Mouse (Mus musculus) brown adipose tissue, adult 24 weeks (tissue): ENCODE measurements around the gene Cib4. TPM values are rescaled to one million over a fixed set of nuclear protein-coding genes. Genes with fewer than 3 reads are reported as not detected.

Experiments used
- H3K27ac ChIP-seq: fragments of 200-500 bp; replicated peaks from 2 replicates; pipeline ENCODE4 v1.5.1; 2012; ENCODE audit warnings: low read depth, mild to moderate bottlenecking, low read length
- H3K4me1 ChIP-seq: fragments of 200-500 bp; 2 replicates; pipeline ENCODE4 v1.6.1; 2012; ENCODE audit warnings: low read length, mixed read lengths; ENCODE audit not compliant: control insufficient read depth, insufficient read depth, insufficient read length
- H3K4me3 ChIP-seq: fragments of 200-500 bp; 2 replicates; pipeline ENCODE4 v1.5.1; 2012; ENCODE audit warnings: low read depth, mild to moderate bottlenecking, low read length, moderate library complexity; ENCODE audit not compliant: insufficient read depth
- polyA plus RNA-seq: library from polyadenylated mRNA; stranded (reverse); fragments of >200 nt; gene quantifications from 2 replicates; pipeline ENCODE4 v1.2.4, GENCODE M21; 2012; ENCODE audit not compliant: missing spikeins, insufficient read depth, insufficient read length

Cib4 gene
- polyA plus RNA-seq, 1 experiment, result not detected

- Histone ChIP-seq H3K4me3 (no peak overlapping the region), H3K27ac (no peak overlapping the region), H3K4me1 (no peaks in the 10 kb centered on the region)
Observed at GRCm38 (mm10) chr5:30516376-30516775, 29.3 kb downstream of the Cib4 start.

GRCm38 (mm10) chr5:30513111-30513510 is 32.5 kb downstream of the Cib4 start:
- H3K4me1 ChIP-seq, result no peaks in the 10 kb centered on the region
- H3K27ac ChIP-seq, result no peak overlapping the region
- H3K4me3 ChIP-seq, result no peak overlapping the region

GRCm38 (mm10) chr5:30497299-30497698 is 48.3 kb downstream of the Cib4 start:
- no peak overlapping the region for H3K27ac ChIP-seq
- no peak overlapping the region for H3K4me3 ChIP-seq
- no peaks in the 10 kb centered on the region for H3K4me1 ChIP-seq

GRCm38 (mm10) chr5:30496821-30497220 is 48.8 kb downstream of the Cib4 start:
- Histone ChIP-seq H3K4me1 (no peaks in the 10 kb centered on the region), H3K27ac (no peak overlapping the region)

GRCm38 (mm10) chr5:30495288-30495687 is 50.3 kb downstream of the Cib4 start:
- H3K4me3 ChIP-seq, result no peak overlapping the region
- H3K4me1 ChIP-seq, result no peaks in the 10 kb centered on the region
- H3K27ac ChIP-seq, result no peak overlapping the region

More at GRCm38 (mm10) chr5:30496821-30497220, 48.8 kb downstream of the Cib4 start:
- no peak overlapping the region for H3K4me3 ChIP-seq

GRCm38 (mm10) chr5:30494606-30495005 is 51.0 kb downstream of the Cib4 start:
- Histone ChIP-seq H3K4me3 (no peak overlapping the region), H3K27ac (no peak overlapping the region), H3K4me1 (no peaks in the 10 kb centered on the region)

GRCm38 (mm10) chr5:30493723-30494122 is 51.9 kb downstream of the Cib4 start:
- H3K27ac ChIP-seq, result no peak overlapping the region
- no peak overlapping the region for H3K4me3 ChIP-seq

GRCm38 (mm10) chr5:30490845-30491244 is 54.8 kb downstream of the Cib4 start:
- Histone ChIP-seq H3K4me3 (no peak overlapping the region), H3K27ac (no peak overlapping the region), H3K4me1 (no peaks in the 10 kb centered on the region)

More at GRCm38 (mm10) chr5:30493723-30494122, 51.9 kb downstream of the Cib4 start:
- no peaks in the 10 kb centered on the region for H3K4me1 ChIP-seq

GRCm38 (mm10) chr5:30490215-30490614 is 55.4 kb downstream of the Cib4 start:
- Histone ChIP-seq H3K4me1 (no peaks in the 10 kb centered on the region), H3K27ac (no peak overlapping the region), H3K4me3 (no peak overlapping the region)

GRCm38 (mm10) chr5:30485136-30485535 is 60.5 kb downstream of the Cib4 start:
- peak overlapping the region; percentile 81 for H3K27ac ChIP-seq
- H3K4me1 ChIP-seq, result peaks cover 9% of the 10 kb centered on the region
- no peak overlapping the region for H3K4me3 ChIP-seq

- Histone ChIP-seq H3K27ac (peak overlapping the region; percentile 81), H3K4me3 (no peak overlapping the region), H3K4me1 (peaks cover 9% of the 10 kb centered on the region)
Observed at GRCm38 (mm10) chr5:30484591-30484990, 61.0 kb downstream of the Cib4 start.

- H3K27ac ChIP-seq, result peak overlapping the region; percentile 81
- H3K4me3 ChIP-seq, result no peak overlapping the region
Observed at GRCm38 (mm10) chr5:30483533-30483932, 62.1 kb downstream of the Cib4 start.

GRCm38 (mm10) chr5:30482319-30482718 is 63.3 kb downstream of the Cib4 start:
- Histone ChIP-seq H3K27ac (no peak overlapping the region), H3K4me1 (peaks cover 9% of the 10 kb centered on the region), H3K4me3 (no peak overlapping the region)

More at GRCm38 (mm10) chr5:30483533-30483932, 62.1 kb downstream of the Cib4 start:
- H3K4me1 ChIP-seq, result peaks cover 9% of the 10 kb centered on the region

GRCm38 (mm10) chr5:30476534-30476933 is 69.1 kb downstream of the Cib4 start:
- H3K4me1 ChIP-seq, result no peaks in the 10 kb centered on the region
- H3K4me3 ChIP-seq, result no peak overlapping the region
- H3K27ac ChIP-seq, result no peak overlapping the region

- Histone ChIP-seq H3K27ac (no peak overlapping the region), H3K4me1 (no peaks in the 10 kb centered on the region), H3K4me3 (no peak overlapping the region)
Observed at GRCm38 (mm10) chr5:30472148-30472547, 73.5 kb downstream of the Cib4 start.

- no peak overlapping the region for H3K27ac ChIP-seq
- no peak overlapping the region for H3K4me3 ChIP-seq
- H3K4me1 ChIP-seq, result no peaks in the 10 kb centered on the region
Observed at GRCm38 (mm10) chr5:30470454-30470853, 75.2 kb downstream of the Cib4 start.

GRCm38 (mm10) chr5:30466315-30466714 is 79.3 kb downstream of the Cib4 start:
- H3K27ac ChIP-seq, result no peak overlapping the region
- H3K4me3 ChIP-seq, result no peak overlapping the region
- no peaks in the 10 kb centered on the region for H3K4me1 ChIP-seq
